Mouse (Mus musculus) lung, adult 2 months (tissue): Measurements from ENCODE around the gene Gm7849. TPM values are rescaled to one million over a fixed set of nuclear protein-coding genes. Genes with fewer than 3 reads are reported as not detected.
"Not testable (repeated sequence)": the region's sequence is repeated elsewhere in the genome, so short reads cannot be mapped to it uniquely, and the experiment has no call there.

Experiments used
- DNase-seq: peaks from one replicate; pipeline ENCODE4 v3.0.0; 2022
- H3K4me1 ChIP-seq: fragments of 200-500 bp; 2 replicates; pipeline ENCODE4 v1.6.1; 2011; ENCODE audit warnings: low read length; ENCODE audit not compliant: control insufficient read depth, insufficient read depth
- H3K4me3 ChIP-seq: fragments of 200-500 bp; replicated peaks from 2 replicates; pipeline ENCODE3; 2011; ENCODE audit warnings: low read depth, mild to moderate bottlenecking, control low read depth, low read length; ENCODE audit errors: extremely low read depth
- WGBS: fragments of 180-500 bp; shearing (Covaris S2); methylation state at CpG from one replicate; pipeline ENCODE4 v1.1.7; 2018; 5-methylcytosine and 5-hydroxymethylcytosine counted together
- polyA plus RNA-seq: library from polyadenylated mRNA; depleted of rRNA; stranded (reverse); fragments of >200 nt; gene quantifications from 2 replicates; pipeline ENCODE4 v1.2.3, GENCODE M21; 2012; rRNA removed

Gm7849 gene
- not detected in 2 replicates for polyA plus RNA-seq

DNA sequence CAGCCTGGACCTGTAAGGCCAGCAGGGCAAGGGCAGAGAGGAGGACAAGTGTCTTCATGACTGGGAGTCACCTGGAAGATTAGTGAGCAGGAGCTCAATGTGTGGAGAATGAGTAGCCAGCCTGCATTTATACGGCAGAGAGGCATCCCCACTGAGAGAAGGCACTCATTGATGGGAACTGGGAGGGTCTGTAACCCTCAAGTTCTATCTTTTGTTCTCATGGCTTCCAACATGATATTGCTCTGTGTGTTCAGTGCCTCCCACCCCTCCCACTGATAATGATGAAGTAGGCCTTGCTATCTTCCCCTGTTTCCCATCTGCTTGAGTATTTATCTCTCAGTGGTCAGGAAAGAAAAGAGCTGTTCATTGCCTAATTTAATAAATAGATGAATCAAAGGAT is at the start of gene Gm7849:
Gene Gm7849 (minus strand): TSS at position 101 of the 400 bp plus-strand sequence.
- H3K4me1 ChIP-seq, H3K4me3 ChIP-seq, DNase-seq: not testable (repeated sequence)
- WGBS, result no CpG with 5 or more reads among the region's 1 CpGs

DNA sequence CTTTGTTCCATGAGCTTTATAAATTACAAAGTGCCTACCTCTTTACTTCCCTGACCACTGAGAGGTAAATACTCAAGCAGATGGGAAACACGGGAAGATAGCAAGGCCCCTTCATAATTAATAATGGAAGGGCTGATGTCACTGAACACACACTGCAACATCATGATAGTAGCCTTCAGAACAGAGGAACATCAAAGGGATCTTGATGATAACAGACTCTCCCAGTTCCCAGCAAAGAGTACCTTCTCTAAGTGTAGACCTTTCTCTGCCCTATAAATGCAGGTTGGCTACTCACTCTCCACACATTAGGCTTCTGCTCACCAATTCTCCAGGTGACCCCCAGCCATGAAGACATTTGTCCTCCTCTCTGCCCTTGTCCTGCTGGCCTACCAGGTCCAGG is 29.2 kb downstream of the Gm7849 start, which contains the start of gene Defa36:
Gene Defa36 (plus strand): TSS at position 301 of the 400 bp plus-strand sequence.
- DNase-seq, H3K4me3 ChIP-seq, H3K4me1 ChIP-seq: not testable (repeated sequence)
- no CpG with 5 or more reads among the region's 1 CpGs for WGBS

Other genes with a start within 250 kb of the Gm7849 start
- gene Gm15292, start 206.8 kb downstream of the Gm7849 start, polyA plus RNA-seq, result not detected in 2 replicates
- gene Defa27, start 141.0 kb downstream of the Gm7849 start, polyA plus RNA-seq, result not detected in 2 replicates
- gene Defa29, start 129.5 kb downstream of the Gm7849 start, polyA plus RNA-seq, result not detected in 2 replicates
- gene Defa2, start 78.0 kb downstream of the Gm7849 start, polyA plus RNA-seq, result 0.58 TPM in 1 of 2 replicates, not detected in the other
- gene Defa33, start 64.7 kb downstream of the Gm7849 start, polyA plus RNA-seq, result not detected in 2 replicates
- not detected in 2 replicates for gene Defa36, start 29.1 kb downstream of the Gm7849 start, polyA plus RNA-seq
- gene Defa20, start 52.7 kb upstream of the Gm7849 start, polyA plus RNA-seq, result not detected in 2 replicates
- gene Defa32, start 72.5 kb upstream of the Gm7849 start, polyA plus RNA-seq, result not detected in 2 replicates
- gene Defa37, start 108.8 kb upstream of the Gm7849 start, polyA plus RNA-seq, result not detected in 2 replicates
- gene Defa28, start 126.4 kb upstream of the Gm7849 start, polyA plus RNA-seq, result not detected in 2 replicates
- not detected in 2 replicates for gene Gm7861, start 137.9 kb upstream of the Gm7849 start, polyA plus RNA-seq
- gene Defa26, start 161.6 kb upstream of the Gm7849 start, polyA plus RNA-seq, result not detected in 2 replicates
- gene Defa17, start 199.2 kb upstream of the Gm7849 start, polyA plus RNA-seq, result not detected in 2 replicates
- gene Defa34, start 209.2 kb upstream of the Gm7849 start, polyA plus RNA-seq, result not detected in 2 replicates
- not detected in 2 replicates for gene AY761184, start 247.1 kb upstream of the Gm7849 start, polyA plus RNA-seq